Mouse (Mus musculus) lung, postnatal 4 days (tissue): ENCODE measurements at regions not wholly inside any gene's neighbourhood (a gene's known extent, or its start where the extent isn't known, plus 50 kb on each side); places are given as distances from the start of the nearest gene placed in this dataset.

ENCODE experiments used
- DNase-seq, 2 experiments: peaks; one replicate each; pipeline ENCODE4 v3.0.0; 2021

GRCm38 (mm10) chr4:74466081-74466480 is 223.8 kb downstream of the Kdm4c start:
- DNase-seq: no peak

- no peak for DNase-seq
These were observed 270.2 kb downstream of the Kdm4c start for GRCm38 (mm10) chr4:74512489-74512888.

- DNase-seq: no peak
These were observed 311.6 kb downstream of the Kdm4c start for GRCm38 (mm10) chr4:74553888-74554287.

GRCm38 (mm10) chr4:74563565-74563964 is 321.3 kb downstream of the Kdm4c start:
- no peak for DNase-seq

- DNase-seq: no peak
These were observed 344.1 kb downstream of the Kdm4c start for GRCm38 (mm10) chr4:74586400-74586799.

GRCm38 (mm10) chr4:74587125-74587524 is 344.8 kb downstream of the Kdm4c start:
- no peak for DNase-seq

- no peak for DNase-seq
These were observed 346.5 kb downstream of the Kdm4c start for GRCm38 (mm10) chr4:74588761-74589160.

- peak in 1 of 2 experiments; percentile 13 for DNase-seq
These were observed 370.7 kb downstream of the Kdm4c start for GRCm38 (mm10) chr4:74613032-74613431.
